Mouse (Mus musculus) thymus, postnatal 14 days (tissue): ENCODE measurements around the gene Dus3l.

Experiments
- DNase-seq: peaks from one replicate; pipeline ENCODE4 v3.0.0; 2021

Gene Dus3l

GRCm38 (mm10) chr17:56793614-56794319 is 29.2 kb downstream of the Dus3l start:
- no peak for DNase-seq

DNA sequence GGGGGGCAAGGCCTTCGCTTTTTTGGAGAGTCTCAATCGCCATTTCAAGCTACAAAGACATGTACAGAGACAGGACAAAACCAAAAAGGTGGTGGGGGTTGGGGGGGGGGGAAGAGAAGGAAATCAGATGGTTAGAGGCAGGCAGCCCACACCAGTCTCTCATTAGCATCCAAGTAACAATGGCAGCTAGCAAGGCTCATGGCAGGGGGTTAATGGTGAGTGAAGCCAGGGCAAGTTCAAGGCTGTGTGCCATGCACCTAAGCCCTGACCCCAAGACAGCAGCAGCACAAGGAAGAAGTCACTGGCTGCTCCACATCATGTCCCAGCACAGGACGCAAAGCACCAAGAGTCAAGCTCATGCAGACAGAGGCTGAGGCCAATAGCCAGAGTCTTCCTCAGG is 34.7 kb downstream of the Dus3l start:
- DNase-seq, result no peak

DNA sequence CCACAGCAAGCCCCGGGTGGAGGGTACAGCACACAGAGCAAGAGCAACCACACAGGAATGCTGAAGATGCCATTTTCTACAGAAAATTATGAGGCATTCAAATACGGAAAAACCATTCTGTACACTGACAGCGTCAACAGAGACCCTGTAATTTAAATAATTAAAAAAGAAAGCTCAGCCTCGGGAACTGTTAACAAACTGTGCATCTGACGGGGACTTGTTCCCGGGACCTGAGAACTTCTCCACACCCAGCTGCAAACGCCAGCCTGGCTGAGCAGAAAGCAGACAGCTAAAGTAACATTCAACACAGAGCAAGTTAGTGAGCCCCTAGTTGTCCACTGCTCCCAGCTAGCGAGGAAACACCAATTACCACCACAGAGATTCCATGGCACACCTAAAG is 37.5 kb downstream of the Dus3l start:
- no peak for DNase-seq

- DNase-seq, result no peak
Measured at GRCm38 (mm10) chr17:56804952-56805351, 40.4 kb downstream of the Dus3l start.

- DNase-seq, result no peak
Measured at GRCm38 (mm10) chr17:56805784-56806183, 41.2 kb downstream of the Dus3l start.

GRCm38 (mm10) chr17:56808518-56808917 is 44.0 kb downstream of the Dus3l start:
- DNase-seq, result peak; percentile 69

DNA sequence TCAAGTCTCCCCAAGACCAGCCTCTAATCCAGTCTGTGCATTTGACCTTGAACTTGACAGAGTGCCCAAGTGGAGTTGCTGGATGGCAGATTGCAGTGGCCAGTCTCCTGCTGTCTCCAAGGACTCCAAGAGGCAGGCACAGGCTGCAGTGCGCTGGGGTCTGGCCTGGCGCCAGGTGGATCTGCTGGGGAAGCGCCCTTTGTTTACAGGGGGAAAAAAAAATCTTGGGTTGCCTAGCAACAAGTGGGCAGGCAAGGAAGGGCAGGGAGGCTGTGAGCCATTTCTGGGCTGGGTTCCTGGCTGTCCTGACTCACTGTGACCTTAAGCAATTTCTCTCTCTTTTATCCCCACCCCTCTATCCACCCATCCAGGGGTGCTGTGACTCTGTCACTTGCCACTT is 45.7 kb downstream of the Dus3l start:
- peak; percentile 21 for DNase-seq

GRCm38 (mm10) chr17:56814316-56815056 is 49.9 kb downstream of the Dus3l start:
- peak; percentile 24 for DNase-seq

DNA sequence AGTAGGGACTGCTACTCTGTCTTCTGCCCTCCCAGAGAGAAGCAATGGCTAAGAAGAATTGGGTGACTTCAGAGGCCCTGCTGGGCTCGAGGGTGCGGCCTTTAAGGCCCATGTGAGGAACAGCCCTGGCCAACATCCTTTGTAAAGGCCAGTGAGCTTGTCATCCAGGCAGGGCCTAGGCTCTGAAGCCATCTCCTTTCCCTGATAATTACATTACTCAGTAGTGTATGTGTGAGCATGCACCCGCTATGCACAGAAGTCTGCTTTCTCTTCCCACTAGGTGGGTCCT is 50.4 kb downstream of the Dus3l start:
- no peak for DNase-seq

- peak; percentile 30 for DNase-seq
Measured at GRCm38 (mm10) chr17:56818067-56818636, 53.6 kb downstream of the Dus3l start.

- no peak for DNase-seq
Measured at GRCm38 (mm10) chr17:56819032-56819545, 54.5 kb downstream of the Dus3l start.
